Mouse (Mus musculus) small intestine, adult 2 months (tissue): ENCODE measurements around the gene Ptpn13. TPM values are rescaled to one million over a fixed set of nuclear protein-coding genes. Genes with fewer than 3 reads are reported as not detected.

Experiments used
- H3K27ac ChIP-seq: fragments of 200-500 bp; 2 replicates; pipeline ENCODE4 v1.5.1; 2012; ENCODE audit warnings: low read depth, low read length, control low read depth, inconsistent platforms; ENCODE audit not compliant: insufficient read depth
- H3K27me3 ChIP-seq: fragments of 200-500 bp; 2 replicates; pipeline ENCODE4 v1.6.1; 2012; ENCODE audit warnings: mild to moderate bottlenecking, moderate library complexity, low read length, inconsistent platforms; ENCODE audit not compliant: control insufficient read depth, insufficient read depth
- H3K36me3 ChIP-seq: fragments of 200-500 bp; 2 replicates; pipeline ENCODE4 v1.6.1; 2012; ENCODE audit warnings: mild to moderate bottlenecking, low read length, control low read depth, inconsistent platforms; ENCODE audit not compliant: control insufficient read depth, insufficient read depth
- H3K4me1 ChIP-seq: fragments of 200-500 bp; 2 replicates; pipeline ENCODE4 v1.6.1; 2012; ENCODE audit warnings: low read length, inconsistent platforms, mixed read lengths; ENCODE audit not compliant: control insufficient read depth, insufficient read depth, insufficient read length
- H3K4me3 ChIP-seq: fragments of 200-500 bp; 2 replicates; pipeline ENCODE4 v1.5.1; 2012; ENCODE audit warnings: low read depth, mild to moderate bottlenecking, control low read depth, inconsistent platforms, low read length, moderate library complexity
- CTCF ChIP-seq: fragments of 200-500 bp; IDR thresholded peaks from 2 replicates; pipeline ENCODE4 v1.5.1; 2012; ENCODE audit warnings: low read depth, mild to moderate bottlenecking, control low read depth, inconsistent platforms, low read length, moderate library complexity, mixed read lengths; ENCODE audit not compliant: insufficient replicate concordance, insufficient read length; ENCODE audit errors: extremely low read depth
- POLR2A ChIP-seq: fragments of 200-500 bp; IDR thresholded peaks from 2 replicates; pipeline ENCODE4 v1.6.1; 2012; ENCODE audit warnings: low read depth, mild to moderate bottlenecking, control low read depth, inconsistent platforms, low read length, moderate library complexity
- WGBS: fragments of 180-500 bp; shearing (Covaris S2); methylation state at CpG from one replicate; pipeline ENCODE4 v1.1.7; 2018; 5-methylcytosine and 5-hydroxymethylcytosine counted together
- polyA plus RNA-seq: library from polyadenylated mRNA; depleted of rRNA; stranded (reverse); fragments of >200 nt; gene quantifications from 2 replicates; pipeline ENCODE4 v1.2.3, GENCODE M21; 2012

Ptpn13 gene
- polyA plus RNA-seq, 1 experiment, result 1.2 TPM

- Histone ChIP-seq H3K4me3 (no peak overlapping the region), H3K27me3 (no peaks in the 10 kb centered on the region), H3K36me3 (no peaks in the 10 kb centered on the region), H3K27ac (no peak overlapping the region), H3K4me1 (peaks cover 5% of the 10 kb centered on the region; the same call in 1 of the 2 replicates)
- TF ChIP-seq CTCF (no peak), POLR2A (no peak)
- WGBS, result 83% methylated on average over 9 of the region's 9 CpGs
Measured at GRCm38 (mm10) chr5:103593575-103593974, 168.6 kb downstream of the Ptpn13 start.

GRCm38 (mm10) chr5:103595394-103596226 lies 170.6 kb downstream of the Ptpn13 start:
- H3K36me3 ChIP-seq, result no peaks in the 10 kb centered on the region
- H3K4me1 ChIP-seq, result peaks cover 5% of the 10 kb centered on the region; the same call in 1 of the 2 replicates
- H3K4me3 ChIP-seq, result no peak overlapping the region
- 66% methylated on average over 13 of the region's 13 CpGs for WGBS
- TF ChIP-seq POLR2A (no peak), CTCF (no peak)
- no peak overlapping the region for H3K27ac ChIP-seq
- H3K27me3 ChIP-seq, result no peaks in the 10 kb centered on the region

GRCm38 (mm10) chr5:103596467-103597146 lies 171.6 kb downstream of the Ptpn13 start:
- Histone ChIP-seq H3K27ac (no peak overlapping the region), H3K27me3 (no peaks in the 10 kb centered on the region)
- 90% methylated on average over 14 of the region's 14 CpGs for WGBS

GRCm38 (mm10) chr5:103597604-103598003 lies 172.6 kb downstream of the Ptpn13 start:
- Histone ChIP-seq H3K36me3 (no peaks in the 10 kb centered on the region), H3K27me3 (no peaks in the 10 kb centered on the region), H3K27ac (no peak overlapping the region), H3K4me3 (no peak overlapping the region), H3K4me1 (peaks cover 5% of the 10 kb centered on the region; the same call in 1 of the 2 replicates)
- no peak for TF ChIP-seq CTCF
- TF ChIP-seq POLR2A, result no peak
- 82% methylated on average over 6 of the region's 6 CpGs for WGBS

More at GRCm38 (mm10) chr5:103596467-103597146, 171.6 kb downstream of the Ptpn13 start:
- TF ChIP-seq POLR2A (no peak), CTCF (no peak)
- H3K4me1 ChIP-seq, result peaks cover 5% of the 10 kb centered on the region; the same call in 1 of the 2 replicates
- no peaks in the 10 kb centered on the region for H3K36me3 ChIP-seq
- no peak overlapping the region for H3K4me3 ChIP-seq

- no peak for TF ChIP-seq CTCF
- TF ChIP-seq POLR2A, result no peak
- 74% methylated on average over 9 of the region's 9 CpGs for WGBS
- Histone ChIP-seq H3K27me3 (no peaks in the 10 kb centered on the region), H3K27ac (no peak overlapping the region), H3K36me3 (no peaks in the 10 kb centered on the region), H3K4me1 (peaks cover 3% of the 10 kb centered on the region; the same call in 1 of the 2 replicates), H3K4me3 (no peak overlapping the region)
Measured at GRCm38 (mm10) chr5:103598264-103598663, 173.3 kb downstream of the Ptpn13 start.

DNA sequence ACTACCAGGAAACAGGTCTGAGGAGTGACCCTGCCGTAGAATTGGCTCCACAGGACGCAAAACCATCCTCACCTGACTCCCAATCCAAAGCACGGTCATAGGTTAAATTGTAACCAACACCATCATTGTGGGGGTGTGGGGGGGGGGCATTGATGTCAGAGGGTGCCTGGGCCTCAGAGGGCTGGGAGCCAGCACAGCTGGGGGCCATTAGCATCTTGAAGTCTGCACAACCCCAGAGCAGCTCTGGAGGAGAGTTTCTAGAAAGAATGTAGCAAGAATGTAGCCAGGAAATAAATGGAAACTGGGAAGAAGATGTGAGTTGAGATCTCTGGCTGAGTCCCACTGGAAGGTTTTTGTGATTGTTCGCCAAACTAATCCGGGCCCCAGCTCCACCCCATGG lies 173.9 kb downstream of the Ptpn13 start:
- no peak overlapping the region for H3K27ac ChIP-seq
- no peak overlapping the region for H3K4me3 ChIP-seq
- TF ChIP-seq CTCF (no peak), POLR2A (no peak)
- no peaks in the 10 kb centered on the region for H3K27me3 ChIP-seq
- H3K36me3 ChIP-seq, result no peaks in the 10 kb centered on the region
- no peaks in the 10 kb centered on the region for H3K4me1 ChIP-seq
- 51% methylated on average over 5 of the region's 5 CpGs for WGBS
